Mouse (Mus musculus) cerebellum, adult 9-11 months (tissue): ENCODE data around the gene D730048I06Rik.
"Not testable (repeated sequence)": the region's sequence is repeated elsewhere in the genome, so short reads cannot be mapped to it uniquely, and the experiment has no call there.

Experiments used
- DNase-seq: peaks from one replicate; pipeline ENCODE4 v3.0.0; 2022

The D730048I06Rik gene

GRCm38 (mm10) chr9:35790001-35790400 is at the start of gene D730048I06Rik, which contains the start of gene Gm27235:
TSS of gene D730048I06Rik (minus strand) at chr9:35790112.
TSS of gene Gm27235 (minus strand) at chr9:35790101.
- no peak for DNase-seq

- not testable (repeated sequence) for DNase-seq
Observed at GRCm38 (mm10) chr9:35817881-35818280, 28.0 kb upstream of the D730048I06Rik start.

- DNase-seq = no peak
Observed at GRCm38 (mm10) chr9:35798146-35798545, 8.2 kb upstream of the D730048I06Rik start.

- DNase-seq = no peak
Observed at GRCm38 (mm10) chr9:35778009-35778408, 11.9 kb downstream of the D730048I06Rik start, which contains the start of gene Gm17727. TSS of gene Gm17727 (minus strand) at chr9:35778109.

GRCm38 (mm10) chr9:35756843-35757242 is 33.1 kb downstream of the D730048I06Rik start:
- DNase-seq = no peak

GRCm38 (mm10) chr9:35740749-35741148 is 49.2 kb downstream of the D730048I06Rik start, which contains the start of gene Gm17677:
TSS of gene Gm17677 (plus strand) at chr9:35741049.
- no peak for DNase-seq
